Mouse (Mus musculus) T-helper 1 cell (primary cell): ENCODE data around the gene Car5b.

Source experiments
- in situ Hi-C: fragments of 300-600 bp; cut with MboI, MseI; formaldehyde crosslinking; loops from one replicate; pipeline ENCODE4 v1.15.1; 2025; ENCODE audit warnings: high pct_unique_total_duplicates

Car5b gene

GRCm38 (mm10) chrX:163981092-163981491 is 46.7 kb downstream of the Car5b start:
- in situ Hi-C loops = no loop called here

DNA sequence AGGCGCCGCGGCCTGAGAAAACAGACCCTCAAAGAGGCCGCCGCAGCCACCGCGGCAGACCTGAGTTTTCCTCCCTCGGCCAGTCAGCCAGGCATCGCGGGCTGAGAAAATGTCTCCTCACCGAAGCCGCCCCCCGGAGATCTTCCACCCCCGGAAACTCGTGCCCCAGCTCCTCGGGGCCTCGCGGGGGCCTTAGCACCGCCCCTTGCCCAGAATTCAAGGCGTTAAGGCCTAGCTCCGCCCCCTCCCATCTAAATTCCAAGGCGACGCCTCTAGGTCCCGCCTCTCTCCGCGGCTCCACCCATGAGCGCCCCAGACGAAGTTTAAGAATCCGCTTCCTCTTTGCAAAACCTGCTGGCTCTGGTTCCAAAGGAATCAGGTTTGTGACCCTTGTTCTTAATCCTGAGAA is 69.3 kb downstream of the Car5b start, which contains the start of gene Zrsr2:
TSS of gene Zrsr2 (minus strand) at position 195 of the 409 bp plus-strand sequence.
- in situ Hi-C loops = no loop called here

GRCm38 (mm10) chrX:163957803-163958466 is 69.9 kb downstream of the Car5b start:
- in situ Hi-C loops = no loop called here

- in situ Hi-C loops = no loop called here
Measured at GRCm38 (mm10) chrX:163957381-163957780, 70.4 kb downstream of the Car5b start.

DNA sequence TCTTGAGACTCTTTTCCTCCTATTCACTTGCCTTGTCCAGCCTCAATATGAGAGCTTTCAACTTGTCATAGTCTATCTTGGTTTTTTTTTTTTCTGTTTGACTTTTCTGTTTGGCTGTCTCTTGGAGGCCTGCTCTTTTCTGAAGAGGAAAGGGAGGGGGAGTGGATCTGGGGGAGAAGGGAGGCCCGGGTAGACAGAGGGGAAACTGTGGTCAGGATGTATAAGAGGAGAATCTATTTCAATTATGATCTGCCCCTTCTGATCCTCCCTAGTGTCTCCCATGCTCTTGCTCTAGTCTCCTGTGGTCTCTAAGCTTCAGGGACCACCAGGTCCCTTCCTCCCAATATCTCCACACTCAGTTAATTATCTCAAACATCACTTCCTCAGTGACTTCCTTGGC is 76.2 kb downstream of the Car5b start:
- in situ Hi-C loops = no loop called here

DNA sequence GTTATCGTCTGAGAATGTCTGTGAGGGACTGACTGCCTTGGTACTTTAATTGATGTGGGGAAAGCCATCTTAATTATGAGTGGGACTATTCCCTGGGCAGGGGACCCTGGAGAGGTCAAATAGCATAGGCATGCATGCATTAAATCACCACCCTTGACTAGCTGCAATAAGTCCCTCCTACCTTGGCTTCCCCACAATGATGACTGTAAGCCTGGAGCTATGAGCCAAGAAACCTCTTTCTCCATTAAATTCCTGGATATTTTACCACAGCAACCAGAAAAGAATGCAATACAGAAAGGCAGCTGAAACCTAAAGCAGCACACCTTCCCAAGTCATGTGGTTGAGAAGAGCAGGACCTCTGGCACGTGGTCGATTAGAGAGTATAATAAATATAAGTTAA is 83.4 kb downstream of the Car5b start:
- in situ Hi-C loops = no loop called here

DNA sequence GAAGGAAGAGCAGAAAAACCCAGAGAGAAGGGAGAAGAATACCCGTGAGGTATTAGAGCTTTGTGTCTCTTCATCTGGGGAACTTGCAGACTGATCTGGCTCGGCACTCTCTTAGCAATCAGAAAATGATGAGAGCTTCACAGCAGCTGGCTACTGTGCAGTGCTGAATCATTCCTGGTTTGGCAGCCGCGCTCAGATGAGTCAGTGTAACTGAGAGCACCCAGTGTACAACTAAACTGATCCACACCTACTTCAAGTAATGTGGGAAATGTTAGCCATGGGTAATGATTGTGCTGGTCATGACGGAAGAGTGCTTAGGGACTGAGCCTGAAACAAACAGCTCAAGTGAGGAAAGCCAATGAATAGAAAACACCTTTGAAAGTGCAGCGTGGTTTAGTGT is 89.2 kb downstream of the Car5b start:
- in situ Hi-C loops = no loop called here

GRCm38 (mm10) chrX:163934731-163935130 is 93.1 kb downstream of the Car5b start:
- in situ Hi-C loops = no loop called here

GRCm38 (mm10) chrX:163929550-163929949 is 98.2 kb downstream of the Car5b start:
- in situ Hi-C loops = no loop called here
